Mouse (Mus musculus): ENCODE results near the gene Adam15. TPM values are rescaled to one million over a fixed set of nuclear protein-coding genes. Genes with fewer than 3 reads are reported as not detected.

Gene Adam15
- polyA plus RNA-seq (2014; fragmentation: Illumina TruSeq; extraction: RNeasy Lipid Tissue Mini Kit (QIAGEN cat#74804); ENCODE audit: low read depth, low replicate concordance): 3.3 TPM

DNA sequence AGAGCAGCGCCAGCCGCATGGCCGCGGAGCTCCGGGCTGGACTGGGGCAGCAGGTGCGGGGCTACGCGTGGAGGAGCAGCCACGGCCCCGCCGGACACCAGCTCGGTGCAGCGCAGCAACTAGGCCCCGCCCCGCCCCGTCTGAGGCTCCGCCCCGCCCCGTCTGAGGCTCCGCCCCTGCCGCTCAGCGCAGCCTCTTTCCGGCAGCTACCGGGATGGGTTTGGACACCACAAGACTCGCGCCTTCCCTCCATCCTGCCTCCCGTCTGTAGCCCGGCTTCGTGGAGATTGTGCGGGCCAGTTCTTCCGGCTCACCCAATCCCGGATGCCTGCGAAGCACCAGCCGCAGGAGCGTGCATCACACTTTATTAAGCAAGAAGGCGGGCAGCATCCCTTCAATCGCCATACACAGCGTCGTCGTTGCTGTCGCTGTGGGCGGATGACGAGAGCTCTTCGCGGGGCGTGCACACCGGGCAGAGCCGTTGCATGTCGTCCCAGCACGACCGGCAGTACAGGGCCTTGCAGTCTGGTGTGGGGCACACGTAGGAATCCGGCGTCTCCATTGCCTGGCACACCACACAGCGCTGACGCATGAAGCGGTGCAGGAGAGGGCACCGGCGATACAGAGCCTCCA is at the start of gene Adam15:
Adam15 (minus strand) TSS at position 128 of the 633 bp plus-strand sequence.

DNA sequence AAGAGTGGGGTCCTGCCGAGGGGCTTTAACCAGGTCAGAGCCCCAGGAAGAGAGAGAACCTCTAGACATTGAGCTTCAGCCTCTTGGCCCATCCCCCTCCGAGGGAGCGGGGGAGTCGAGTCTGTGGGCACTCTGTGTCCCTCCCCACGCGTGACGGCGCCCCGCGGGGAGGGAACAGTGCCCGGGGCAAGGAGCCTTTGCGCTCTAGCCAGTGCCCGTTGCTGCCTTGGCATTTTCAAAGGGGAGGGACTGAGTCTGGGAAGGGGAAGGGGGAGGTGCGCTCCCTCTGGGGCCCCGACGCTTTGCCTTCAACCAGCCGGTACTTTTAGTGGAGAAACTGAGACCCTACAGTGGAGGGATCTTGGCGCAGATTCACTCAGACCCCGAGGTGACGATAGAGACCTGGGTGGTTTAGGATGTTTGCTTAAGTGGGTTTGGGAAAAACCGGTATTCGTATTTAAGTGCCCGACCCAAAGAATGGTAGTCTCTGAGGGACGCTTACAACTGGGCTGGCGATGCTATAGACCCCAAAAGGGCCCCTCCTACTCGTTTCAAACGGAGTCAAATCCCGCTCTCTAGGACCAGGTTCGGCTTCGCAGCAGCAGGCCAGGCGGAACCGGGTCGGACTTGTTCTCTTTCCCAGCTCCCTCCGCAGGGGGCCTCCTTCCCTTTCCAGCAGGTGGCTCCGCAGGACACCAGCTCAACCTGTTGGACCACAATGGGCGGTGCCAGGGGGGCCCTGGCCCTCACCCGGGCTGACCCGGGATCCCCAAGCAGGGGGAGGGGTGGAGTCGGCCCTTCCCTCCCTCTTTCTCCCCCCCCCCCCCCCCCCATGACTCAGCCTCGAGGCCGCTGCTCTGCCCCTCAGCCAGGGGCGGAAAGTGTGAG is 44.5 kb upstream of the Adam15 start, which contains the start of gene Zbtb7b:
Zbtb7b (minus strand) TSS at position 771 of the 888 bp plus-strand sequence.

DNA sequence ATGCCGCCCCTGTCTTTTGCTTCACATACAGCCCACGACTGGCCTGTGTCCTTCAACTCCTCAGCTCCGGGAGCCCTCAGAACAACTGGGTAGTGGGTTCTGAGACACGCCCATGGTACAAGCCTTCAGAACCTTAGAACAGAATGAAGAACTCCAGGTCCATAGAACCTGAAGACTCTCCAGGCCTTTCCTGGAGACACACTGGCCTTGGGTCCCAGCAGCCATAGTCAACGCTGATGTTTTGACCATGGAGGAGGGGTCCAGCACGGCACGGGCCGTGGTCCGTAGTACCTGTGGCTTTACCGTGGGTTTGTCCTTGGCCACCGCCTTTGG is 15.3 kb upstream of the Adam15 start, which contains the start of gene Dcst1:
Dcst1 (minus strand) TSS at position 101 of the 333 bp plus-strand sequence.

DNA sequence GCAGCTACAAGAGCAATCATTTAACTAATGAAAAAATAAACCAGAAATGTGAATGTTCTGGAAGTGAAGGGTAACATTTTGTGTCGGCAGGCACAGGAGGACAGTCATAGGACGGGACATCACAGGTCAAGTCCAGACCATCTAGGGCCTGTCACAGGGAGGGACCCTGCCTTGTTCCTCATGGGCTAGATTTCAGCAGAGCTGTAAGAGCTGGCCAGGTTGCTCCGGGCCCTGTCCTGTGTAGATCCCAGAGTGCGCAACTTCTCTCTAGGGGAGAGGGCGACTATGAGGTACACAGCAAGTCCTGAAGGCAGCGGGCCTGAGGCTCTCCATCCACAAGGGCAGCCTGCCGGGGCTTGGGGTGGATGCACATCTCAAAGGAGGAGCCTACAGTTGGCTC is 11.9 kb upstream of the Adam15 start, which contains the start of gene Dcst2:
Dcst2 (plus strand) TSS at position 301 of the 400 bp plus-strand sequence.

DNA sequence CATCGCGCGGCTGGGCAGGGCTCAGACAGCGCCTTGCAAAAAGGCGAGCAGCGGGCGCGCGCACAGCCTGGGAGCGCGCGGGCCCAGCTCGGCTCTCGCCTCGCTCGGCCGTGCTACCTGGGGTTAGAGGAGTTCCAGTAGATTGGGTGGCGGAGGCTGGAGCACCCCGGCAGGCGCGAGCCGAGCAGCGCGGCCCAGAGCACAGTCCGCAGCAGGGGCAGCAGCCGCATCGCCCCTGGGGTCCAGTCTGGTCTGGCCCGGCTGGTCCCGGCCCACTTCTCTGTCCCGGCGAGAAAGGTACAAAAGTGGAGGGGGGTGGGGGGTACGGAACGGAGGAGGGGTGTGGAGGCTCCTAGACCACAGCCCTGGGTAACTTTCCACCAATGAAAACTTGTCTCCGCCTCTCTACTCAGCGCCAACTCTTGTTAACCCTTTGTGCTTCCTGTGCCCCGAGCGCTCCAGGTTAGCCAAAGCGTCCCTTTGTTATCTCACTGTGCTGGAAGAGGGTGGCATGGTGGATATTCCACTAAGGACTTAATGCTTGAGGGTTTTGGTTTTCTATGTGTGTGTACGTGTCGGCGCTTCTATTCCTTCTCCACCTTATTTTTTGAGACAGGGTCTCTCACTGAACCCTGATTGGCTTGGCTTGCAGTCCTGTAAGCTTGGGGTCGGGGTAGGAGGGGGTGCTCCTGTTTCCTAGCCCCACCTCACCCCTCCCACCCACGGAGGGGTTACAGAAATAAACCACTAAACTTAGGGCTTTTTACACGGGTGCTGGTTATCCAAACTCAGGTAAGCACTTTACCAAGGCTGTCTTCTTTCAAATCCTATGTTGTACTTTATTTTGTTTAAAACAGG is 11.8 kb downstream of the Adam15 start, which contains the start of gene Efna4:
Efna4 (minus strand) TSS at position 308 of the 858 bp plus-strand sequence.

DNA sequence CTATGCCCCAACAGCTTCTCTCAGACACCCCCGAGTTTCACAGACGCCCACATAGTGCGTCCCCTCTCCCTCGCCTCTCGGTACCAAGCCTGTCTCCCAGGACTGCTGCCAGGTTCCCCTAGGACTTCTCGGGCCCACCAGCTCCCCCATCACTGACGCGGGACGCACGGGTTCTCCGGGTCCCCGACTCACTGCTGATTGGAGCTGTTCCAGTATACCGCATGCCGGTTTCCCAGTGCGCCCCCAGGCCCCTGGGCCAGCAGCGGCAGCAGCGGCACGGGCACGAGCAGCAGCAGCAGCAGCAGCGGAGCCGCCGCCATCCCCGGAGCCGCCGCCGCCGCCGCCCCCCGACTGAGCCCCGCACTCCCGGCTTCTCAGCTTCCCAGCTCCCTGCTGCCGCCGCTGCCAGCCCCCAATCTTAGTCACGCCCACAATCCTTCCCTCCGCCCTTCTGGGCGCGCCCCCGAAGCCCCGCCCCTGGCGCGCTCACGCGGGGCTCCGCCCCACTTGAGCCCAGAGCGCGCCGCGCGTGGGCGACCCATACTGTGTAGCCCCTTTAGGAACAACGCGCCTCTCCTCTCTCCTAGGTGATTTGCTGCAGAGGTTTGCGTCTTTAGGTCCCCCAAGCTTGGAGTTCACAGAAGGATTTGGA is 27.2 kb downstream of the Adam15 start, which contains the start of gene Efna3:
Efna3 (minus strand) TSS at position 452 of the 652 bp plus-strand sequence.

Other genes starting within 250 kb of the Adam15 start
- gene Gm43738, start 248.9 kb downstream of the Adam15 start, polyA plus RNA-seq (2014; fragmentation: Illumina TruSeq; extraction: RNeasy Lipid Tissue Mini Kit (QIAGEN cat#74804); ENCODE audit: low read depth, low replicate concordance): not detected
- gene Fdps, start 248.0 kb downstream of the Adam15 start, polyA plus RNA-seq (2014; fragmentation: Illumina TruSeq; extraction: RNeasy Lipid Tissue Mini Kit (QIAGEN cat#74804); ENCODE audit: low read depth, low replicate concordance): 22.2 TPM
- gene Pklr, start 213.9 kb downstream of the Adam15 start, polyA plus RNA-seq (2014; fragmentation: Illumina TruSeq; extraction: RNeasy Lipid Tissue Mini Kit (QIAGEN cat#74804); ENCODE audit: low read depth, low replicate concordance): not detected
- 0.08 TPM for gene Hcn3, start 189.8 kb downstream of the Adam15 start, polyA plus RNA-seq (2014; fragmentation: Illumina TruSeq; extraction: RNeasy Lipid Tissue Mini Kit (QIAGEN cat#74804); ENCODE audit: low read depth, low replicate concordance)
- 13.5 TPM for gene Clk2, start 185.2 kb downstream of the Adam15 start, polyA plus RNA-seq (2014; fragmentation: Illumina TruSeq; extraction: RNeasy Lipid Tissue Mini Kit (QIAGEN cat#74804); ENCODE audit: low read depth, low replicate concordance)
- gene Scamp3, start 172.5 kb downstream of the Adam15 start, polyA plus RNA-seq (2014; fragmentation: Illumina TruSeq; extraction: RNeasy Lipid Tissue Mini Kit (QIAGEN cat#74804); ENCODE audit: low read depth, low replicate concordance): 8.3 TPM
- not detected for gene Fam189b, start 166.9 kb downstream of the Adam15 start, polyA plus RNA-seq (2014; fragmentation: Illumina TruSeq; extraction: RNeasy Lipid Tissue Mini Kit (QIAGEN cat#74804); ENCODE audit: low read depth, low replicate concordance)
- gene Gba, start 147.1 kb downstream of the Adam15 start, polyA plus RNA-seq (2014; fragmentation: Illumina TruSeq; extraction: RNeasy Lipid Tissue Mini Kit (QIAGEN cat#74804); ENCODE audit: low read depth, low replicate concordance): 4.8 TPM
- 3.4 TPM for gene Thbs3, start 134.8 kb downstream of the Adam15 start, polyA plus RNA-seq (2014; fragmentation: Illumina TruSeq; extraction: RNeasy Lipid Tissue Mini Kit (QIAGEN cat#74804); ENCODE audit: low read depth, low replicate concordance)
- 187 TPM for gene Mtx1, start 122.9 kb downstream of the Adam15 start, polyA plus RNA-seq (2014; fragmentation: Illumina TruSeq; extraction: RNeasy Lipid Tissue Mini Kit (QIAGEN cat#74804); ENCODE audit: low read depth, low replicate concordance)
- 11.6 TPM for gene Muc1, start 120.9 kb downstream of the Adam15 start, polyA plus RNA-seq (2014; fragmentation: Illumina TruSeq; extraction: RNeasy Lipid Tissue Mini Kit (QIAGEN cat#74804); ENCODE audit: low read depth, low replicate concordance)
- gene Krtcap2, start 104.0 kb downstream of the Adam15 start, polyA plus RNA-seq (2014; fragmentation: Illumina TruSeq; extraction: RNeasy Lipid Tissue Mini Kit (QIAGEN cat#74804); ENCODE audit: low read depth, low replicate concordance): 13.6 TPM
- gene Trim46, start 103.7 kb downstream of the Adam15 start, polyA plus RNA-seq (2014; fragmentation: Illumina TruSeq; extraction: RNeasy Lipid Tissue Mini Kit (QIAGEN cat#74804); ENCODE audit: low read depth, low replicate concordance): 0.98 TPM
- gene Dpm3, start 90.6 kb downstream of the Adam15 start, polyA plus RNA-seq (2014; fragmentation: Illumina TruSeq; extraction: RNeasy Lipid Tissue Mini Kit (QIAGEN cat#74804); ENCODE audit: low read depth, low replicate concordance): not detected
- gene Slc50a1, start 79.4 kb downstream of the Adam15 start, polyA plus RNA-seq (2014; fragmentation: Illumina TruSeq; extraction: RNeasy Lipid Tissue Mini Kit (QIAGEN cat#74804); ENCODE audit: low read depth, low replicate concordance): 1.1 TPM
- gene Efna1, start 68.9 kb downstream of the Adam15 start, polyA plus RNA-seq (2014; fragmentation: Illumina TruSeq; extraction: RNeasy Lipid Tissue Mini Kit (QIAGEN cat#74804); ENCODE audit: low read depth, low replicate concordance): not detected
- 0.11 TPM for gene Efna3, start 27.0 kb downstream of the Adam15 start, polyA plus RNA-seq (2014; fragmentation: Illumina TruSeq; extraction: RNeasy Lipid Tissue Mini Kit (QIAGEN cat#74804); ENCODE audit: low read depth, low replicate concordance)
- gene Efna4, start 12.0 kb downstream of the Adam15 start, polyA plus RNA-seq (2014; fragmentation: Illumina TruSeq; extraction: RNeasy Lipid Tissue Mini Kit (QIAGEN cat#74804); ENCODE audit: low read depth, low replicate concordance): not detected
- 6.5 TPM for gene Dcst2, start 12.0 kb upstream of the Adam15 start, polyA plus RNA-seq (2014; fragmentation: Illumina TruSeq; extraction: RNeasy Lipid Tissue Mini Kit (QIAGEN cat#74804); ENCODE audit: low read depth, low replicate concordance)
- gene Dcst1, start 15.3 kb upstream of the Adam15 start, polyA plus RNA-seq (2014; fragmentation: Illumina TruSeq; extraction: RNeasy Lipid Tissue Mini Kit (QIAGEN cat#74804); ENCODE audit: low read depth, low replicate concordance): 25.0 TPM
- gene Zbtb7b, start 44.8 kb upstream of the Adam15 start, polyA plus RNA-seq (2014; fragmentation: Illumina TruSeq; extraction: RNeasy Lipid Tissue Mini Kit (QIAGEN cat#74804); ENCODE audit: low read depth, low replicate concordance): 0.24 TPM
- 0.34 TPM for gene Lenep, start 52.8 kb upstream of the Adam15 start, polyA plus RNA-seq (2014; fragmentation: Illumina TruSeq; extraction: RNeasy Lipid Tissue Mini Kit (QIAGEN cat#74804); ENCODE audit: low read depth, low replicate concordance)
- gene Flad1, start 61.9 kb upstream of the Adam15 start, polyA plus RNA-seq (2014; fragmentation: Illumina TruSeq; extraction: RNeasy Lipid Tissue Mini Kit (QIAGEN cat#74804); ENCODE audit: low read depth, low replicate concordance): 1.8 TPM
- gene Cks1b, start 68.4 kb upstream of the Adam15 start, polyA plus RNA-seq (2014; fragmentation: Illumina TruSeq; extraction: RNeasy Lipid Tissue Mini Kit (QIAGEN cat#74804); ENCODE audit: low read depth, low replicate concordance): 4.7 TPM
- 6.5 TPM for gene Shc1, start 68.4 kb upstream of the Adam15 start, polyA plus RNA-seq (2014; fragmentation: Illumina TruSeq; extraction: RNeasy Lipid Tissue Mini Kit (QIAGEN cat#74804); ENCODE audit: low read depth, low replicate concordance)
- gene Pygo2, start 80.2 kb upstream of the Adam15 start, polyA plus RNA-seq (2014; fragmentation: Illumina TruSeq; extraction: RNeasy Lipid Tissue Mini Kit (QIAGEN cat#74804); ENCODE audit: low read depth, low replicate concordance): 5.7 TPM
- gene Pbxip1, start 86.7 kb upstream of the Adam15 start, polyA plus RNA-seq (2014; fragmentation: Illumina TruSeq; extraction: RNeasy Lipid Tissue Mini Kit (QIAGEN cat#74804); ENCODE audit: low read depth, low replicate concordance): 2.1 TPM
- 1.1 TPM for gene Pmvk, start 104.5 kb upstream of the Adam15 start, polyA plus RNA-seq (2014; fragmentation: Illumina TruSeq; extraction: RNeasy Lipid Tissue Mini Kit (QIAGEN cat#74804); ENCODE audit: low read depth, low replicate concordance)
- gene Kcnn3, start 170.2 kb upstream of the Adam15 start, polyA plus RNA-seq (2014; fragmentation: Illumina TruSeq; extraction: RNeasy Lipid Tissue Mini Kit (QIAGEN cat#74804); ENCODE audit: low read depth, low replicate concordance): 0.90 TPM